Mouse (Mus musculus) heart, postnatal 36 days (tissue): ENCODE measurements around the gene Ptprm. TPM values are rescaled to one million over a fixed set of nuclear protein-coding genes. Genes with fewer than 3 reads are reported as not detected.

Experiments used
- DNase-seq, 2 experiments: peaks; one replicate each; pipeline ENCODE4 v3.0.0; 2021 to 2022
- intact Hi-C: fragments of 180-260 bp; cut with DNase I; formaldehyde crosslinking; loops from one replicate; pipeline ENCODE4 v1.15.1; 2025
- total RNA-seq, 2 experiments: library from RNA; stranded (reverse); gene quantifications; 2 replicates each; pipeline ENCODE4 v1.2.3; 2021

The Ptprm gene
- total RNA-seq, 2 experiments from 2014 or later, result 85.0 to 90.6 TPM

GRCm38 (mm10) chr17:67241951-67242773 is 112.1 kb downstream of the Ptprm start:
- DNase-seq, result no peak
- intact Hi-C loops, result no loop called here

- intact Hi-C loops, result no loop called here
- DNase-seq, result no peak
Observed at GRCm38 (mm10) chr17:67238866-67239265, 115.4 kb downstream of the Ptprm start.

- intact Hi-C loops, result no loop called here
- no peak for DNase-seq
Observed at GRCm38 (mm10) chr17:67237407-67237806, 116.8 kb downstream of the Ptprm start.

- DNase-seq, result no peak
- intact Hi-C loops, result no loop called here
Observed at GRCm38 (mm10) chr17:67233063-67233462, 121.2 kb downstream of the Ptprm start.

- intact Hi-C loops, result no loop called here
- no peak for DNase-seq
Observed at GRCm38 (mm10) chr17:67226991-67227390, 127.3 kb downstream of the Ptprm start.

GRCm38 (mm10) chr17:67215326-67215725 is 138.9 kb downstream of the Ptprm start:
- intact Hi-C loops, result loop anchor here (5.0 kb wide), 1 partner anchor 137 kb away; the partner anchor contains the start of gene Ptprm
- DNase-seq, result no peak

- peak; percentile 21 to 39 for DNase-seq
- intact Hi-C loops, result no loop called here
Observed at GRCm38 (mm10) chr17:67213711-67214110, 140.5 kb downstream of the Ptprm start.

- intact Hi-C loops, result no loop called here
Observed at GRCm38 (mm10) chr17:67209676-67210344, 144.4 kb downstream of the Ptprm start.

GRCm38 (mm10) chr17:67208600-67208999 is 145.7 kb downstream of the Ptprm start:
- intact Hi-C loops, result no loop called here
- no peak for DNase-seq

More at GRCm38 (mm10) chr17:67209676-67210344, 144.4 kb downstream of the Ptprm start:
- DNase-seq, result no peak

GRCm38 (mm10) chr17:67206984-67207383 is 147.3 kb downstream of the Ptprm start:
- intact Hi-C loops, result no loop called here

GRCm38 (mm10) chr17:67201151-67201550 is 153.1 kb downstream of the Ptprm start:
- no peak for DNase-seq
- intact Hi-C loops, result no loop called here

More at GRCm38 (mm10) chr17:67206984-67207383, 147.3 kb downstream of the Ptprm start:
- no peak for DNase-seq

- intact Hi-C loops, result no loop called here
- DNase-seq, result no peak
Observed at GRCm38 (mm10) chr17:67193728-67194127, 160.5 kb downstream of the Ptprm start.

- intact Hi-C loops, result no loop called here
Observed at GRCm38 (mm10) chr17:67188514-67188913, 165.7 kb downstream of the Ptprm start.

GRCm38 (mm10) chr17:67186879-67187278 is 167.4 kb downstream of the Ptprm start:
- intact Hi-C loops, result no loop called here

More at GRCm38 (mm10) chr17:67188514-67188913, 165.7 kb downstream of the Ptprm start:
- DNase-seq, result no peak

GRCm38 (mm10) chr17:67185942-67186341 is 168.3 kb downstream of the Ptprm start:
- intact Hi-C loops, result no loop called here
- DNase-seq, result no peak

More at GRCm38 (mm10) chr17:67186879-67187278, 167.4 kb downstream of the Ptprm start:
- no peak for DNase-seq

- intact Hi-C loops, result loop anchor here (5.0 to 10.0 kb wide), 4 partner anchors 293 to 495 kb away; no protein-coding TSS in a partner anchor
- DNase-seq, result no peak
Observed at GRCm38 (mm10) chr17:67179446-67179845, 174.8 kb downstream of the Ptprm start.

- no peak for DNase-seq
- intact Hi-C loops, result loop anchor here (5.0 to 10.0 kb wide), 4 partner anchors 294 to 494 kb away; no protein-coding TSS in a partner anchor
Observed at GRCm38 (mm10) chr17:67178686-67179265, 175.5 kb downstream of the Ptprm start.

- DNase-seq, result peak in 1 of 2 experiments; percentile 49
- intact Hi-C loops, result loop anchor here (2.0 to 10.0 kb wide), 5 partner anchors 177 to 491 kb away; no protein-coding TSS in a partner anchor
Observed at GRCm38 (mm10) chr17:67175836-67176235, 178.4 kb downstream of the Ptprm start.

- peak in 1 of 2 experiments; percentile 23 for DNase-seq
- intact Hi-C loops, result loop anchor here (2.0 to 10.0 kb wide), 5 partner anchors 101 to 493 kb away; no protein-coding TSS in a partner anchor
Observed at GRCm38 (mm10) chr17:67171353-67171752, 182.9 kb downstream of the Ptprm start.

GRCm38 (mm10) chr17:67170696-67171095 is 183.6 kb downstream of the Ptprm start:
- peak; percentile 59 to 65 for DNase-seq
- intact Hi-C loops, result loop anchor here (2.0 to 10.0 kb wide), 5 partner anchors 100 to 494 kb away; no protein-coding TSS in a partner anchor

GRCm38 (mm10) chr17:67165876-67166275 is 188.4 kb downstream of the Ptprm start:
- intact Hi-C loops, result no loop called here
- DNase-seq, result no peak
